Mouse (Mus musculus) CH12.LX (cell line): ENCODE measurements around the gene Acp2.

Experiments
- HCFC1 ChIP-seq: IDR thresholded peaks from 2 replicates; pipeline ENCODE4 v1.6.1; 2012; ENCODE audit warnings: low read depth, mild to moderate bottlenecking, inconsistent platforms, low read length, improper control_type of control experiment
- MAX ChIP-seq: IDR thresholded peaks from 2 replicates; pipeline ENCODE4 v1.6.1; 2011; ENCODE audit warnings: low read length, improper control_type of control experiment
- SIN3A ChIP-seq: IDR thresholded peaks from 2 replicates; pipeline ENCODE4 v1.6.1; 2012; ENCODE audit warnings: low read length, improper control_type of control experiment, inconsistent platforms
- SMC3 ChIP-seq: IDR thresholded peaks from 2 replicates; pipeline ENCODE4 v1.6.1; 2011; ENCODE audit warnings: low read depth, low read length, improper control_type of control experiment

DNA sequence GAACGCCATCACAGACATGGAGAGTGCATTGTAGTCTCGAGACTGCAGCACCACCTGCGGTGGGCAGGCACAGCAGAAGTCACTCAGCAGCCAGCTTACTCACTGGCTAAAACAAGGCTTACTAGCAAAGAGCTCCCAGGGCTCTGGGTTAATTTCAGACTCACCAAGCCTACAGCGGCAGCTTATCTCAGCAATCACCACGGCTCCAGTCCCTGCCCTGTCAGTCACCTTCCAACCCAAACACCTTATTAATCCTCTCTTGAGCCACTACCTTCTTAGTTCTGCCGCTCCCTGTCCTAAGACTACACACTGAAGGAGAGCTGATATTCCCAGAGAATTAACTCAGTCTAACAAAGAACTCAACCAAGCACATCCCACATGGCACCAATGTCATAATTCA is 26.5 kb upstream of the Acp2 start:
- TF ChIP-seq SMC3 (no peak), SIN3A (no peak), MAX (no peak), HCFC1 (no peak)
